Mouse (Mus musculus): ENCODE results near the gene Hist1h2ag. TPM values are rescaled to one million over a fixed set of nuclear protein-coding genes. Genes with fewer than 3 reads are reported as not detected.
A peak's percentile ranks its signal among the peaks of the same experiment; 100 is the strongest.

Gene Hist1h2ag
- polyA plus RNA-seq, 1 experiment from 2014 or later, result 11.2 TPM

DNA sequence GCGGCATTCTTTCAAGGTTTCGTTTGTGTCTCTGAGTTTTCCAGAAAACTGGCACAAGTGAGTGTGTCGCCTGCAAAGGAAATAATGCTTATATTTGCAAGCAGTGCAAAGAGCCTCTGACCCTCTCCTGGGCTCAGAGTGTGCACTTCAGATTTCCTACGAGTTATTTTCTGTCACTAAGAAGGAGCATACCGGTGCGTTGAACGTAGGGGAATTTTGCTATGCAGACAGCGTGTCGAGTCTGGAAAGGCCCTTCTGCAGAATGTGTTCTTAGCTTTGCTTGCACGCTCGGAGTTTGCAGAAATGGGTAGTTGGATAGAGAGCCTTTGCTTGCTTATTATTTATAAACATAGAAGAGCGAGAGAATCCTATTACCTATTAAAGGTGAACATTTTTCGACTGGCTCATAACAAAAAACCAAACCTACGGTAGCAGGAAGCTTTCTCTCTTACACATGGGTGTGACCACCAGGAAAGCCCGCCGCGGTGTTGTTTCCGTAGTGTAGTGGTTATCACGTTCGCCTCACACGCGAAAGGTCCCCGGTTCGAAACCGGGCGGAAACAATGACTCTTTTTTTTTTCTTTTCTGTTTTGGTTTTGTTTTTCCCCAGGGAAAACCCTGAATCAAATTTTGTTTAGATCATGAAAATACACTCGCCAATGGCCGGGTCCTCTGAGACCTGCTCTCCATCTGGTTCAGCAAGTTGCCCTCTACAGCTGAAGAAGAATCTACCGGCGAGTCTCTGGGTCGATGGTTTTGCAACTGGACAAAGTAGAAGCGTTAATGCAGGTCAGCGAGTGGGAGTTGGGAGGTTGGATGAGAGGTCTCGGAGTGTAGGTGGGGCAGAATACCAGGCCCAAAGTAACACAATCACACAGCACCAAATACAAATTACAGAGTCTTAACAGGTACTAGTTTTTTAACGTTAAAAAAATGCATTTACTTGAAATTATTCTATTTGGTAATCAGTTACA lies 16.4 kb downstream of the Hist1h2ag start:
- peak overlapping the region; percentile 64 for H3K4me2 ChIP-seq (ENCODE audit: low read length)
- H3K9ac ChIP-seq (ENCODE audit: low read length), result peak overlapping the region; percentile 67
- no peak for ATAC-seq (ENCODE audit: insufficient number of reproducible peaks, insufficient read depth, low FRiP score, low read depth)
- peaks cover 0 to 8% of the 10 kb centered on the region in 2 experiments; a peak in 2 of 4 replicates for H3K4me1 ChIP-seq (ENCODE audit: control insufficient read depth in 2 of 2, insufficient read depth in 2 of 2, low read length in 2 of 2)
- H3K36me3 ChIP-seq (ENCODE audit: control insufficient read depth, insufficient read depth, low read length), result no peaks in the 10 kb centered on the region
- peak overlapping the region; percentile 53 for H3K4me3 ChIP-seq (ENCODE audit: control insufficient read depth in 1 of 2, insufficient read depth in 1 of 2, low read depth in 1 of 2, low read length in 2 of 2)
- H3K27me3 ChIP-seq (ENCODE audit: control insufficient read depth, insufficient read depth, low read length), result no peaks in the 10 kb centered on the region
- peak overlapping the region; percentile 5 to 15; a peak in 2 of 4 replicates for H3K27ac ChIP-seq (replicated peaks in 1 of 2; ENCODE audit: control insufficient read depth in 1 of 2, insufficient read depth in 1 of 2, low read depth in 2 of 2, low read length in 2 of 2)
- no peaks in the 10 kb centered on the region for H3K9me3 ChIP-seq (ENCODE audit: control insufficient read depth, low read length)
- 2% methylated on average over 35 of the region's 35 CpGs for WGBS

DNA sequence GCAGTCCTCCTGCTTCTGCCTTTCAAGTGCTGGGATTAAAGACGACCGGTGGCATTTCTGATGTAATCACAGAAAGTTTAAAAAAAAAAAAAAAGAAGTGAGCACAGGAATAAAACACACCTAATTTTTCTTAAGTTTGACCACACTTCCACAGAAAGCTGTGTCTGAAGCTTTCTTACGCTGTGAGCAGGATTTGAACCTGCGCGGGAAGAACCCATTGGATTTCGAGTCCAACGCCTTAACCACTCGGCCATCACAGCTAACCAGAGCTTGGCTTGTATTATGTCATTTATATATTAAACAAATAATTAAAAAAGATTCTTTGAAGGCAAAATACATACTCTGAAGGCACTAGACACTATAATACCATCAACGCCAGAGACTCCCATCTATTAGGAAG lies 20.5 kb downstream of the Hist1h2ag start:
- Histone ChIP-seq H3K4me3 (ENCODE audit: control insufficient read depth in 1 of 2, insufficient read depth in 1 of 2, low read depth in 1 of 2, low read length in 2 of 2) (peak overlapping the region; percentile 58 to 59), H3K9ac (ENCODE audit: low read length) (peak overlapping the region; percentile 72), H3K4me1 (ENCODE audit: control insufficient read depth in 2 of 2, insufficient read depth in 2 of 2, low read length in 2 of 2) (peaks cover 0 to 3% of the 10 kb centered on the region in 2 experiments; a peak in 2 of 4 replicates), H3K36me3 (ENCODE audit: control insufficient read depth, insufficient read depth, low read length) (no peaks in the 10 kb centered on the region), H3K27ac (replicated peaks in 1 of 2; ENCODE audit: control insufficient read depth in 1 of 2, insufficient read depth in 1 of 2, low read depth in 2 of 2, low read length in 2 of 2) (peak overlapping the region in 1 of 2 experiments; percentile 42; a peak in 1 of 4 replicates), H3K9me3 (ENCODE audit: control insufficient read depth, low read length) (no peaks in the 10 kb centered on the region), H3K27me3 (ENCODE audit: control insufficient read depth, insufficient read depth, low read length) (no peaks in the 10 kb centered on the region), H3K4me2 (ENCODE audit: low read length) (peak overlapping the region; percentile 90)
- ATAC-seq (ENCODE audit: insufficient number of reproducible peaks, insufficient read depth, low FRiP score, low read depth), result no peak
- 2% methylated on average over 9 of the region's 9 CpGs for WGBS

DNA sequence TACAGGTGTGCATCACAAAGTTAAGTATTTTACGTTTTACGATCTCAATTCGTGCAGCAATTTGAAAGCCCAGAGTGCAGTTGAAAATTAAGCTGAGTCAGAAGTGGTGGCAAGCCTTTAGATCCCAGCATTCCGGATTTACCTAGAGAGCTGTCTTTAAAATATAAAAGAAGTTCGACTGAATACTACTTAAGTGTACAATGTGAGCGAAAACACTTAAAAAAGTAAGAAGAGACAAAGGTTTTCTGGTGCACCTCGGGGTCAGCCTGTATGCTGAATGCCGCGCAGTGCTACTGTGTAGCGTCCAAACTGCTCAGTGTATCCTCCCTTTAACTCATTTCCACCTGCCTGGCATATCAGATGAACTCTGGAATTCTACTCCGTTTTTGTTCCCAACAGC lies 21.2 kb downstream of the Hist1h2ag start:
- no peak for ATAC-seq (ENCODE audit: insufficient number of reproducible peaks, insufficient read depth, low FRiP score, low read depth)

DNA sequence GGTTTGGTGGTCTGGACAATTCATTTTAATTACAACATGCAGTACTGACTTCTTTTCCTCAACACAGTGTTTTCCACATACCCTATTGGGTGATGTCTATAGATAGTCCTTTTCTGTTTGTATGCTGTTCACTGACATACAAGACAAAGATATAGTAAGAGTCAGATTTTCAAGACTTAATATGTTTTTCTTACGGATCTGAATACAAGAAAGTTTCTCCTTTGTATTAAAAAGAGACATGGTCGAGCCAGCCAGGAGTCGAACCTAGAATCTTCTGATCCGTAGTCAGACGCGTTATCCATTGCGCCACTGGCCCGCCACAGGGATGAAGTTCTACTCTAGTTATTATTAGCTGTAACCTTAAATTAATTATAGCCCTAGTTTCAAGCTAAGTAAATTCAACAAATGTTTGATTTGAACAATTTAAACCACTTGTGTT lies 21.8 kb downstream of the Hist1h2ag start:
- Histone ChIP-seq H3K9ac (ENCODE audit: low read length) (peak overlapping the region; percentile 73), H3K4me3 (ENCODE audit: control insufficient read depth in 1 of 2, insufficient read depth in 1 of 2, low read depth in 1 of 2, low read length in 2 of 2) (peak overlapping the region; percentile 58 to 59; a peak in 3 of 4 replicates), H3K4me1 (ENCODE audit: control insufficient read depth in 2 of 2, insufficient read depth in 2 of 2, low read length in 2 of 2) (peaks cover 0 to 3% of the 10 kb centered on the region in 2 experiments; a peak in 1 of 4 replicates), H3K9me3 (ENCODE audit: control insufficient read depth, low read length) (no peaks in the 10 kb centered on the region), H3K36me3 (ENCODE audit: control insufficient read depth, insufficient read depth, low read length) (no peaks in the 10 kb centered on the region), H3K4me2 (ENCODE audit: low read length) (peak overlapping the region; percentile 90), H3K27me3 (ENCODE audit: control insufficient read depth, insufficient read depth, low read length) (peaks cover 4% of the 10 kb centered on the region; the same call in 1 of the 2 replicates), H3K27ac (replicated peaks in 1 of 2; ENCODE audit: control insufficient read depth in 1 of 2, insufficient read depth in 1 of 2, low read depth in 2 of 2, low read length in 2 of 2) (peak overlapping the region in 1 of 2 experiments; percentile 28; a peak in 1 of 4 replicates)
- under 1% methylated on average over 8 of the region's 8 CpGs for WGBS
- ATAC-seq (ENCODE audit: insufficient number of reproducible peaks, insufficient read depth, low FRiP score, low read depth), result peak; percentile 69; the same call in 1 of the 2 replicates

More for the DNA sequence above, 21.2 kb downstream of the Hist1h2ag start:
- Histone ChIP-seq H3K9ac (ENCODE audit: low read length) (peak overlapping the region; percentile 72), H3K27ac (replicated peaks in 1 of 2; ENCODE audit: control insufficient read depth in 1 of 2, insufficient read depth in 1 of 2, low read depth in 2 of 2, low read length in 2 of 2) (peak overlapping the region; percentile 8 to 42; a peak in 2 of 4 replicates), H3K4me3 (ENCODE audit: control insufficient read depth in 1 of 2, insufficient read depth in 1 of 2, low read depth in 1 of 2, low read length in 2 of 2) (peak overlapping the region; percentile 58 to 59), H3K4me1 (ENCODE audit: control insufficient read depth in 2 of 2, insufficient read depth in 2 of 2, low read length in 2 of 2) (peaks cover 0 to 3% of the 10 kb centered on the region in 2 experiments; a peak in 1 of 4 replicates), H3K27me3 (ENCODE audit: control insufficient read depth, insufficient read depth, low read length) (peaks cover under 1% of the 10 kb centered on the region; the same call in 1 of the 2 replicates), H3K36me3 (ENCODE audit: control insufficient read depth, insufficient read depth, low read length) (no peaks in the 10 kb centered on the region), H3K4me2 (ENCODE audit: low read length) (peak overlapping the region; percentile 90), H3K9me3 (ENCODE audit: control insufficient read depth, low read length) (no peaks in the 10 kb centered on the region)
- WGBS, result under 1% methylated on average over 11 of the region's 11 CpGs

DNA sequence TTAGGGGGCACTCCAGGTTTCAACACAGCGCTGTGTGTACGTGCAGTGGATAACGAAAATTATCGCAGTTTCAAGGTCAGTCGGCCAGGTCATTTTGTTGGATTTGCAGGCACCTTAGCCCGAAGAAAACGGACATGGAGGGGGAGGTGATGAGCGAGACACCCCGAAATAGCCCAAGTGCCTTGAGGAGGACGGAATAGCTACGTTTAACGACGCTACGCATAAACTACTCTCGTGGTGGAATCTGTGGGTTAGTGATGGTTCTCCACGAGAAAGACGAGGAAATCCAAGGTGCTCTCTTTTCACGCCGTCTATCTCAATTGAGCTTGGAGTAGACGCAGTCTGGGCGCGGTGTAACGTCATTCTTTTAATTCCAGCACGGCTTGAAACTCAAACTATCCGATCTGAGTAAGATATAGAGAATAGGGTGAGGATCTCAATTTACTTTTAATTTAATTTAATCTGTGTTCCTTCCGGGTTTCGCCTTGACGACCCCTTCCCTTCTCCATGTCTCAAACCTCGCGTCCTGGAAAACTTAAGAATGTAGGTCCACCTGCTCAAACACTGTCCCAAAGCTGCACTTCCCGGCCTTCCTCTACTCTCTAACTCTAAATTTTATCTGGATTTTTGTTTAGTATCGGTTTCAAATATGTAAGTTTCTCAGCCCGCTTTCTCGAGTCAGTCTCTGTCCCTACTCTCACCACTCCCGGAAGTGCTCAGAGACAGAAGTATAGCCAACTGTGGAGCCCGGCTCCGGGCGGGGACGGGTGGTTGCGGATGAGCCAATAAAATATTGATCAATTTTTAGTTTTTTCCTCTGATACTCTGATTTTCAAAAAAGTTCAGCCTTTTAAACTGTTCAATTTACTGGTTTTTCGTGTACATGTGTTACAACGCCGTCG lies 22.6 kb downstream of the Hist1h2ag start:
- no peaks in the 10 kb centered on the region for H3K36me3 ChIP-seq (ENCODE audit: control insufficient read depth, insufficient read depth, low read length)
- H3K4me2 ChIP-seq (ENCODE audit: low read length), result peak overlapping the region; percentile 90
- WGBS, result under 1% methylated on average over 44 of the region's 44 CpGs
- H3K4me1 ChIP-seq (ENCODE audit: control insufficient read depth in 2 of 2, insufficient read depth in 2 of 2, low read length in 2 of 2), result no peaks in the 10 kb centered on the region
- H3K9ac ChIP-seq (ENCODE audit: low read length), result peak overlapping the region; percentile 73
- no peak for ATAC-seq (ENCODE audit: insufficient number of reproducible peaks, insufficient read depth, low FRiP score, low read depth)
- H3K9me3 ChIP-seq (ENCODE audit: control insufficient read depth, low read length), result 0 out of 2 replicates have a peak, but pooled peaks cover 2% of the 10 kb centered on the region
- H3K4me3 ChIP-seq (ENCODE audit: control insufficient read depth in 1 of 2, insufficient read depth in 1 of 2, low read depth in 1 of 2, low read length in 2 of 2), result peak overlapping the region; percentile 42 to 59
- peaks cover 8% of the 10 kb centered on the region for H3K27me3 ChIP-seq (ENCODE audit: control insufficient read depth, insufficient read depth, low read length)
- peak overlapping the region; percentile 0 to 28; a peak in 3 of 4 replicates for H3K27ac ChIP-seq (replicated peaks in 1 of 2; ENCODE audit: control insufficient read depth in 1 of 2, insufficient read depth in 1 of 2, low read depth in 2 of 2, low read length in 2 of 2)

DNA sequence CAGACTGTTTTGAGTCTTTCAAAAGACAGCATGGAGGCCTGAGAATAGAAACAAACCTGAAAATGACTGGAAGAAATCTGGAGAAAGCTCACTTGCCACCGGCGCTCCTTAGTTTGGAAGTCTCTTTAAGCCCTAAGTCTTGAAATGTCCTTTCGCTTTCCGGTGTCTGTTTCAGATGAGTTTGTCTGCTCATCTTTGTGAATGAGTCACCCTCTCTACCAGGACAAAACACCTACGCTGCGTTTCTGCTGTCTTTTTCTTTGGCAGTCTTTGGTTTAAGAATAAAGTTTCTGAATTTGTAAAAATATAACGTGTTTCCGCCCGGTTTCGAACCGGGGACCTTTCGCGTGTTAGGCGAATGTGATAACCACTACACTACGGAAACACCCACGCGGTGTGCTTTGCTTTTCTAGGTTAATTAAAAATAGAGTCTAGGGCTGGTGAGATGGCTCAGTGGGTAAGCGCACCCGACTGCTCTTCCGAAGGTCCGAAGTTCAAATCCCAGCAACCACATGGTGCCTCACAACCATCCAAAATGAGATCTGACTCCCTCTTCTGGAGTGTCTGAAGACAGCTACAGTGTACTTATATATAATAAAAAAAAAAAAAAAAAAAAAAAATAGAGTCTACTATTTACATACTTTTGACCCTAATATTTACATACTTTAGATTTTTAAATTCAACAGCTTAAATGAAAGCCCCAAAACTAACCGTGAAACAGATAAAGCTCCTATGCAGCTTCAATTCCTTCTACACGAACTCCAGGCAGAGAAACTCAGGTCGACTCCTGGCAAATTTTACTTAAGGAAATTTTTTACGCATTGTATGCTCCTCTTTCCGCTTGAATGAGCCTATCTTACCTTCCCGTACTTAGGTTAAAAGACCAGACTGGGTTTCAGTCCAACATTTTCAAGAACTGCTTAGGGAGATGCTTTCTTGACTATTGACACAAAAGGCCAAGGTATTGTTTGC lies 27.0 kb downstream of the Hist1h2ag start:
- Histone ChIP-seq H3K4me2 (ENCODE audit: low read length) (peak overlapping the region; percentile 52), H3K27me3 (ENCODE audit: control insufficient read depth, insufficient read depth, low read length) (peaks cover 44% of the 10 kb centered on the region), H3K27ac (replicated peaks in 1 of 2; ENCODE audit: control insufficient read depth in 1 of 2, insufficient read depth in 1 of 2, low read depth in 2 of 2, low read length in 2 of 2) (no peak overlapping the region), H3K36me3 (ENCODE audit: control insufficient read depth, insufficient read depth, low read length) (no peaks in the 10 kb centered on the region), H3K9me3 (ENCODE audit: control insufficient read depth, low read length) (0 out of 2 replicates have a peak, but pooled peaks cover 3% of the 10 kb centered on the region), H3K4me1 (ENCODE audit: control insufficient read depth in 2 of 2, insufficient read depth in 2 of 2, low read length in 2 of 2) (peaks cover 0 to 2% of the 10 kb centered on the region in 2 experiments; a peak in 2 of 4 replicates), H3K4me3 (ENCODE audit: control insufficient read depth in 1 of 2, insufficient read depth in 1 of 2, low read depth in 1 of 2, low read length in 2 of 2) (no peak overlapping the region; a peak in 1 of 4 replicates), H3K9ac (ENCODE audit: low read length) (no peak overlapping the region)
- ATAC-seq (ENCODE audit: insufficient number of reproducible peaks, insufficient read depth, low FRiP score, low read depth), result no peak; the same call in 1 of the 2 replicates
- WGBS, result 16% methylated on average over 27 of the region's 27 CpGs

All from heart, embryonic 14.5 days (tissue).